Mouse (Mus musculus) hindbrain, embryonic 16.5 days (tissue): Measurements from ENCODE around the gene Serpinb3b. TPM values are rescaled to one million over a fixed set of nuclear protein-coding genes. Genes with fewer than 3 reads are reported as not detected.
"Not testable (repeated sequence)": the region's sequence is repeated elsewhere in the genome, so short reads cannot be mapped to it uniquely, and the experiment has no call there.

ENCODE experiments used
- ATAC-seq: fragments of 200-750 bp; cut with Nextera tagmentation; 2 replicates; pipeline ENCODE4 v1.8.0; 2017; ENCODE audit warnings: moderate TSS enrichment, moderate library complexity
- H3K27ac ChIP-seq: fragments of 300-500 bp; sonication (generic); 2 replicates; pipeline ENCODE4 v1.5.1; 2014; ENCODE audit warnings: low read depth, mild to moderate bottlenecking, control low read depth, low read length, moderate library complexity
- H3K27me3 ChIP-seq: fragments of 300-500 bp; sonication (generic); replicated peaks from 2 replicates; pipeline ENCODE4 v1.6.1; 2014; ENCODE audit warnings: low read length; ENCODE audit not compliant: control insufficient read depth, insufficient read depth
- H3K36me3 ChIP-seq: fragments of 300-500 bp; sonication (generic); 2 replicates; pipeline ENCODE4 v1.6.1; 2014; ENCODE audit warnings: mild to moderate bottlenecking, low read length, moderate library complexity, mixed read lengths; ENCODE audit not compliant: control insufficient read depth, insufficient read depth
- H3K4me1 ChIP-seq: fragments of 300-500 bp; sonication (generic); 2 replicates; pipeline ENCODE4 v1.6.1; 2014; ENCODE audit warnings: low read depth, low read length; ENCODE audit not compliant: control insufficient read depth, insufficient read depth
- H3K4me2 ChIP-seq: fragments of 300-500 bp; sonication (generic); 2 replicates; pipeline ENCODE4 v1.6.1; 2014; ENCODE audit warnings: mild to moderate bottlenecking, low read length, control low read depth, moderate library complexity
- H3K4me3 ChIP-seq: fragments of 300-500 bp; sonication (generic); 2 replicates; pipeline ENCODE4 v1.5.1; 2014; ENCODE audit warnings: mild to moderate bottlenecking, low read length, control low read depth, moderate library complexity
- H3K9ac ChIP-seq: fragments of 300-500 bp; sonication (generic); 2 replicates; pipeline ENCODE4 v1.6.1; 2014; ENCODE audit warnings: low read depth, mild to moderate bottlenecking, control low read depth, low read length, moderate library complexity
- H3K9me3 ChIP-seq: fragments of 300-500 bp; sonication (generic); 2 replicates; pipeline ENCODE4 v1.6.1; 2014; ENCODE audit warnings: mild to moderate bottlenecking, low read length, moderate library complexity; ENCODE audit not compliant: control insufficient read depth
- WGBS: fragments of 180-500 bp; shearing (Covaris S2); extraction: QIAGEN DNeasy Blood & Tissue Kit; methylation state at CpG from one replicate; pipeline ENCODE4 v1.1.7; 2014; 5-methylcytosine and 5-hydroxymethylcytosine counted together
- polyA plus RNA-seq: library from polyadenylated mRNA; unstranded; fragments of >200 nt; fragmentation: Nextera tagmentation; extraction: Ambion mirVana; gene quantifications from 2 replicates; pipeline ENCODE4 v1.2.1, GENCODE M21; 2015

Gene Serpinb3b
- not detected in 2 replicates for polyA plus RNA-seq

DNA sequence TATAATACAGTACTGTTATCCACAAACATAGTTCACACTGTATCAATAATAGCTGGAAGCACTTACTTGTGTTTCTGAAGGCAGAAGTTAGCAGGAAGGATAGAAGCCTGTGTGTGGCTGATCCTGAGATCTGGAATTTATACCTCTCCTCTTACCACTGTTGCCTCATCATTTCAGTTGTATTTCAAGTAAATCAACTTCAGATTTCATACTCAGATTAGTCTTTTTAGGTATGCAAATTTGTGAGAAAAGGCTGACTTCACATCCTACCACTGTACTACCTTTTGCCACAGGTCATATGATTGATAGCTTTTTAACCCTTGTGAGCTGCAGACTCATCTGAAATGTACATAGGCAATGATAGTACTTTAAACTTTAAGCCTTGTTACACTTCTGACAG is at the start of gene Serpinb3b, which contains the start of gene Serpinb3c:
Gene Serpinb3b (minus strand): TSS at position 101 of the 400 bp plus-strand sequence.
Gene Serpinb3c (minus strand): TSS at position 111 of the 400 bp plus-strand sequence.
- not testable (repeated sequence) for H3K27ac ChIP-seq, H3K9ac ChIP-seq, H3K4me2 ChIP-seq, H3K27me3 ChIP-seq, H3K4me1 ChIP-seq, ATAC-seq, H3K9me3 ChIP-seq, H3K4me3 ChIP-seq, H3K36me3 ChIP-seq

DNA sequence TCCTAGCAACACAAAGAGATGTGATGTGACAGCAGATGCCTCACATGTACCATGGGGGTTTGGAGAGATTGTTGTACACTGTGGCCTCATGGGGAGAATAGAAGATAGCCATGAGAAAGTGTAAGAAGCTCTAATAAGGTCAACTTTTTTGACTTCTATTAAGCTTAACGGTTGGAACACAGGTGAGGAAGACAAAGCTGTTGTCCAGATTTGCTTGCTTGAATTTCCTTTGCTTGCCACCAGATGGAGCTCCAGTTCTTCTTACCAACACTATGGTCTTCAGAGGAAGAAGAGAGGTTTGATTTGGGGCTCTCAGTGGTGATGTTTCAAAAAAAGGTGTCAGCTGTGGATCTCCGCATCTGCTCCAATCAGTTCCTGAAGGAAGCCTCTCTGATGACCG is 35.0 kb downstream of the Serpinb3b start:
- ATAC-seq: peak; percentile 27; the same call in 1 of the 2 replicates
- not testable (repeated sequence) for H3K9me3 ChIP-seq, H3K27ac ChIP-seq, H3K4me1 ChIP-seq, H3K4me3 ChIP-seq, H3K4me2 ChIP-seq, H3K27me3 ChIP-seq, H3K9ac ChIP-seq, H3K36me3 ChIP-seq
- 48% methylated on average over 3 of the region's 3 CpGs for WGBS

DNA sequence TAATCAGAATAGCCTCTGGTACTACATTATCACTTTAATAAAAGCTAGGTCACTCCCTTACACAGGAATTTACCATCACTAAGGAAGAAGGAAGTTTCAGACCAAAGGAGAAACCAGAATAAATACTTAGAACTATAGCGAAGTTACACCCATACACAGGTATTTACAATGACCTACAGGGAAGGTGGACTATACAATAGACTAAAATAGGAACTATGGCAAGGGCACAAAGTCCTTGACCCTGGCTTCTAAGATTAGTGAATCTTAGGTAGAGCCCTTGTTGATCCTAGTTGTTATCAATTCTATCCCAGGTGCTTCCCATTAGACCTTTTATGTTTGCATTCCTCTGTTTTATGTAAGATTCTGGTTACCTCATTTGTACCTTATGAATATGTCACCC is 60.9 kb downstream of the Serpinb3b start:
- H3K9me3 ChIP-seq, H3K36me3 ChIP-seq, H3K4me2 ChIP-seq, ATAC-seq, H3K4me3 ChIP-seq, H3K27ac ChIP-seq, H3K9ac ChIP-seq, H3K4me1 ChIP-seq, H3K27me3 ChIP-seq: not testable (repeated sequence)
- WGBS: 95% methylated on average over 1 of the region's 1 CpGs

DNA sequence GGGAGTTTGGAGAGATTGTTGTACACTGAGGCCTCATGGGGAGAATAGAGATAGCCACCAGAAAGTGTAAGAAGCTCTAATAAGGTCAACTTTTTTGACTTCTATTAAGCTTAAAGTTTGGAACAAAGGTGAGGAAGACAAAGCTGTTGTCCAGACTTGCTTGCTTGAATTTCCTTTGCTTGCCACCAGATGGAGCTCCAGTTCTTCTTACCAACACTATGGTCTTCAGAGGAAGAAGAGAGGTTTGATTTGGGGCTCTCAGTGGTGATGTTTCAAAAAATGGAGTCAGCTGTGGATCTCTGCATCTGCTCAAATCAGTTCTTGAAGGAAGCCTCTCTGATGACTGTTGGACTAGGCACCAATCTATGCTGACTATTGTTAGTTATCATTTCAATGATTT is 150.7 kb downstream of the Serpinb3b start:
- not testable (repeated sequence) for H3K4me2 ChIP-seq, H3K4me3 ChIP-seq, H3K4me1 ChIP-seq, H3K9ac ChIP-seq, H3K27ac ChIP-seq, H3K36me3 ChIP-seq, H3K27me3 ChIP-seq, H3K9me3 ChIP-seq, ATAC-seq

Other genes starting within 250 kb of the Serpinb3b start
- gene Serpinb3a, start 226.1 kb downstream of the Serpinb3b start, polyA plus RNA-seq: 0.09 TPM in 1 of 2 replicates, not detected in the other
- gene Serpinb3d, start 194.9 kb downstream of the Serpinb3b start, polyA plus RNA-seq: 0.13 TPM in 1 of 2 replicates, not detected in the other
- not detected in 2 replicates for gene Serpinb3c, start within 50 bp of the Serpinb3b start, polyA plus RNA-seq
- gene Serpinb11, start 82.8 kb upstream of the Serpinb3b start, polyA plus RNA-seq: 0.08 TPM in 1 of 2 replicates, not detected in the other
- 0.16 TPM in 1 of 2 replicates, not detected in the other for gene Serpinb7, start 121.3 kb upstream of the Serpinb3b start, polyA plus RNA-seq
- gene Serpinb2, start 233.1 kb upstream of the Serpinb3b start, polyA plus RNA-seq: 0.10 TPM in 1 of 2 replicates, not detected in the other